Mouse (Mus musculus) urinary bladder, postnatal 14 days (tissue): ENCODE measurements around the gene Tars2.
"Not testable (repeated sequence)": the region's sequence is repeated elsewhere in the genome, so short reads cannot be mapped to it uniquely, and the experiment has no call there.

Source experiments
- DNase-seq: peaks from one replicate; pipeline ENCODE4 v3.0.0; 2021; ENCODE audit warnings: low spot score

Gene Tars2

GRCm38 (mm10) chr3:95760106-95760505 lies at the start of gene Tars2:
Gene Tars2, minus strand, starts transcription at chr3:95760206.
- DNase-seq, result no peak

GRCm38 (mm10) chr3:95808384-95808783 lies 48.4 kb upstream of the Tars2 start:
- DNase-seq, result no peak

- not testable (repeated sequence) for DNase-seq
Measured at GRCm38 (mm10) chr3:95807630-95808029, 47.6 kb upstream of the Tars2 start.

- no peak for DNase-seq
Measured at GRCm38 (mm10) chr3:95806677-95807076, 46.7 kb upstream of the Tars2 start.

GRCm38 (mm10) chr3:95803851-95804250 lies 43.8 kb upstream of the Tars2 start:
- no peak for DNase-seq

- no peak for DNase-seq
Measured at GRCm38 (mm10) chr3:95798756-95799155, 38.8 kb upstream of the Tars2 start.

- DNase-seq, result no peak
Measured at GRCm38 (mm10) chr3:95794299-95794698, 34.3 kb upstream of the Tars2 start.

- no peak for DNase-seq
Measured at GRCm38 (mm10) chr3:95793662-95794061, 33.7 kb upstream of the Tars2 start.

- DNase-seq, result no peak
Measured at GRCm38 (mm10) chr3:95785501-95785900, 25.5 kb upstream of the Tars2 start.

- DNase-seq, result peak; percentile 36
Measured at GRCm38 (mm10) chr3:95771985-95772384, 12.0 kb upstream of the Tars2 start.

- no peak for DNase-seq
Measured at GRCm38 (mm10) chr3:95765534-95765933, 5.5 kb upstream of the Tars2 start.

- DNase-seq, result no peak
Measured at GRCm38 (mm10) chr3:95763811-95764210, 3.8 kb upstream of the Tars2 start.

GRCm38 (mm10) chr3:95762961-95763360 lies 3.0 kb upstream of the Tars2 start:
- no peak for DNase-seq

- DNase-seq, result no peak
Measured at GRCm38 (mm10) chr3:95761771-95762170, 1.8 kb upstream of the Tars2 start.

GRCm38 (mm10) chr3:95760656-95761055 lies 650 bp upstream of the Tars2 start:
- DNase-seq, result no peak

- no peak for DNase-seq
Measured at GRCm38 (mm10) chr3:95758467-95759218, 1.4 kb downstream of the Tars2 start.

- no peak for DNase-seq
Measured at GRCm38 (mm10) chr3:95756808-95757207, 3.2 kb downstream of the Tars2 start.

GRCm38 (mm10) chr3:95754345-95755206 lies 5.4 kb downstream of the Tars2 start:
- DNase-seq, result peak; percentile 95

- DNase-seq, result no peak
Measured at GRCm38 (mm10) chr3:95752935-95753334, 7.1 kb downstream of the Tars2 start.

GRCm38 (mm10) chr3:95740406-95740805 lies 19.6 kb downstream of the Tars2 start:
- peak; percentile 43 for DNase-seq

- peak; percentile 69 for DNase-seq
Measured at GRCm38 (mm10) chr3:95739353-95740104, 20.5 kb downstream of the Tars2 start, which contains the start of gene Ecm1. Gene Ecm1, minus strand, starts transcription at chr3:95739569.

GRCm38 (mm10) chr3:95735071-95735670 lies 24.8 kb downstream of the Tars2 start:
- no peak for DNase-seq
